Mouse (Mus musculus): ENCODE measurements around the gene Casp9. TPM values are rescaled to one million over a fixed set of nuclear protein-coding genes. Genes with fewer than 3 reads are reported as not detected.

The Casp9 gene
- polyA plus RNA-seq, 1 experiment from 2014 or later: 21.8 TPM

- no peak overlapping the region for H3K4me3 ChIP-seq (replicated peaks)
- no peaks in the 10 kb centered on the region for H3K9me3 ChIP-seq
- H3K27me3 ChIP-seq (replicated peaks): no peaks in the 10 kb centered on the region
- H3K4me2 ChIP-seq (replicated peaks): no peak overlapping the region
- peaks cover 3% of the 10 kb centered on the region; the same call in 1 of the 2 replicates for H3K36me3 ChIP-seq
- peaks cover 7% of the 10 kb centered on the region; the same call in 1 of the 2 replicates for H3K4me1 ChIP-seq (replicated peaks)
- WGBS: 67% methylated on average over 6 of the region's 6 CpGs
- no peak overlapping the region for H3K27ac ChIP-seq
- no peak overlapping the region for H3K9ac ChIP-seq
- no peak for ATAC-seq
These were observed 6.4 kb upstream of the Casp9 start for GRCm38 (mm10) chr4:141787046-141787445.

- no peak overlapping the region for H3K4me3 ChIP-seq (replicated peaks)
- 89% methylated on average over 7 of the region's 7 CpGs for WGBS
- no peak overlapping the region for H3K9ac ChIP-seq
- H3K9me3 ChIP-seq: no peaks in the 10 kb centered on the region
- H3K36me3 ChIP-seq: peaks cover 3% of the 10 kb centered on the region; the same call in 1 of the 2 replicates
- no peak overlapping the region for H3K4me2 ChIP-seq (replicated peaks)
- no peaks in the 10 kb centered on the region for H3K27me3 ChIP-seq (replicated peaks)
- ATAC-seq: no peak
- no peak overlapping the region for H3K27ac ChIP-seq
- peaks cover 11% of the 10 kb centered on the region; the same call in 1 of the 2 replicates for H3K4me1 ChIP-seq (replicated peaks)
These were observed 6.0 kb upstream of the Casp9 start for GRCm38 (mm10) chr4:141787462-141787861.

- peaks cover 11% of the 10 kb centered on the region; the same call in 1 of the 2 replicates for H3K4me1 ChIP-seq (replicated peaks)
- H3K9ac ChIP-seq: peak overlapping the region; percentile 73
- H3K27ac ChIP-seq: peak overlapping the region; percentile 76
- 33% methylated on average over 3 of the region's 3 CpGs for WGBS
- H3K27me3 ChIP-seq (replicated peaks): no peaks in the 10 kb centered on the region
- H3K9me3 ChIP-seq: no peaks in the 10 kb centered on the region
- ATAC-seq: no peak
- H3K4me3 ChIP-seq (replicated peaks): peak overlapping the region; percentile 90
- H3K36me3 ChIP-seq: peaks cover 3% of the 10 kb centered on the region; the same call in 1 of the 2 replicates
- H3K4me2 ChIP-seq (replicated peaks): peak overlapping the region; percentile 82
These were observed 3.7 kb upstream of the Casp9 start for GRCm38 (mm10) chr4:141789564-141790218.

GRCm38 (mm10) chr4:141790524-141790990 lies 2.9 kb upstream of the Casp9 start, which contains the start of gene Dnajc16:
Dnajc16 (minus strand) TSS chr4:141790931.
- H3K4me2 ChIP-seq (replicated peaks): peak within 1 kb of the TSS; percentile 82
- peak; percentile 85 for ATAC-seq
- H3K4me3 ChIP-seq (replicated peaks): peak within 1 kb of the TSS; percentile 90
- H3K27me3 ChIP-seq (replicated peaks): no peaks in the 10 kb centered on the region
- H3K4me1 ChIP-seq (replicated peaks): peaks cover 19% of the 10 kb centered on the region
- under 1% methylated on average over 42 of the region's 42 CpGs for WGBS
- no peaks in the 10 kb centered on the region for H3K9me3 ChIP-seq
- H3K27ac ChIP-seq: peak within 1 kb of the TSS; percentile 76
- H3K36me3 ChIP-seq: peaks cover under 1% of the 10 kb centered on the region; the same call in 1 of the 2 replicates
- peak within 1 kb of the TSS; percentile 73 for H3K9ac ChIP-seq

- H3K27ac ChIP-seq: no peak overlapping the region
- no peak for ATAC-seq
- H3K9ac ChIP-seq: no peak overlapping the region
- H3K4me2 ChIP-seq (replicated peaks): no peak overlapping the region
- no peaks in the 10 kb centered on the region for H3K9me3 ChIP-seq
- H3K27me3 ChIP-seq (replicated peaks): no peaks in the 10 kb centered on the region
- no peaks in the 10 kb centered on the region; the same call in 1 of the 2 replicates for H3K36me3 ChIP-seq
- H3K4me1 ChIP-seq (replicated peaks): peaks cover 24% of the 10 kb centered on the region
- H3K4me3 ChIP-seq (replicated peaks): no peak overlapping the region
- 90% methylated on average over 7 of the region's 7 CpGs for WGBS
These were observed 1.9 kb upstream of the Casp9 start for GRCm38 (mm10) chr4:141791486-141791885.

GRCm38 (mm10) chr4:141791951-141792350 lies 1.5 kb upstream of the Casp9 start:
- Histone ChIP-seq H3K27ac (no peak overlapping the region), H3K4me3 (replicated peaks) (no peak overlapping the region), H3K9ac (no peak overlapping the region), H3K9me3 (no peaks in the 10 kb centered on the region), H3K4me1 (replicated peaks) (peaks cover 24% of the 10 kb centered on the region), H3K4me2 (replicated peaks) (no peak overlapping the region), H3K27me3 (replicated peaks) (no peaks in the 10 kb centered on the region), H3K36me3 (peaks cover 3% of the 10 kb centered on the region; the same call in 1 of the 2 replicates)
- no peak for ATAC-seq
- WGBS: 85% methylated on average over 8 of the region's 8 CpGs

GRCm38 (mm10) chr4:141792554-141793281 lies 694 bp upstream of the Casp9 start:
- H3K36me3 ChIP-seq: peaks cover 6% of the 10 kb centered on the region; the same call in 1 of the 2 replicates
- peaks cover 24% of the 10 kb centered on the region for H3K4me1 ChIP-seq (replicated peaks)

GRCm38 (mm10) chr4:141794152-141794535 lies 732 bp downstream of the Casp9 start:
- H3K9me3 ChIP-seq: no peaks in the 10 kb centered on the region
- 9% methylated on average over 5 of the region's 5 CpGs for WGBS
- H3K4me1 ChIP-seq (replicated peaks): peaks cover 24% of the 10 kb centered on the region
- peaks cover 7% of the 10 kb centered on the region; the same call in 1 of the 2 replicates for H3K36me3 ChIP-seq
- no peaks in the 10 kb centered on the region for H3K27me3 ChIP-seq (replicated peaks)
- ATAC-seq: no peak
- H3K4me2 ChIP-seq (replicated peaks): peak overlapping the region; percentile 60
- peak overlapping the region; percentile 96 for H3K27ac ChIP-seq
- H3K9ac ChIP-seq: peak overlapping the region; percentile 62
- H3K4me3 ChIP-seq (replicated peaks): peak overlapping the region; percentile 68

More at GRCm38 (mm10) chr4:141792554-141793281, 694 bp upstream of the Casp9 start:
- Histone ChIP-seq H3K4me3 (replicated peaks) (peak overlapping the region; percentile 68), H3K27me3 (replicated peaks) (no peaks in the 10 kb centered on the region), H3K27ac (peak overlapping the region; percentile 96), H3K4me2 (replicated peaks) (peak overlapping the region; percentile 60), H3K9me3 (no peaks in the 10 kb centered on the region), H3K9ac (peak overlapping the region; percentile 28; the same call in 1 of the 2 replicates)
- 11% methylated on average over 10 of the region's 10 CpGs for whole genome bisulfite sequencing
- peak; percentile 0; the same call in 1 of the 2 replicates for ATAC-seq

GRCm38 (mm10) chr4:141796356-141796755 lies 2.9 kb downstream of the Casp9 start:
- 81% methylated on average over 7 of the region's 7 CpGs for WGBS
- no peaks in the 10 kb centered on the region for H3K27me3 ChIP-seq (replicated peaks)
- H3K27ac ChIP-seq: no peak overlapping the region
- peaks cover 7% of the 10 kb centered on the region; the same call in 1 of the 2 replicates for H3K36me3 ChIP-seq
- peaks cover 17% of the 10 kb centered on the region for H3K4me1 ChIP-seq (replicated peaks)
- no peak overlapping the region for H3K4me3 ChIP-seq (replicated peaks)
- H3K9me3 ChIP-seq: no peaks in the 10 kb centered on the region
- no peak overlapping the region for H3K4me2 ChIP-seq (replicated peaks)
- H3K9ac ChIP-seq: no peak overlapping the region
- ATAC-seq: no peak

GRCm38 (mm10) chr4:141796954-141797353 lies 3.5 kb downstream of the Casp9 start:
- 83% methylated on average over 4 of the region's 4 CpGs for WGBS
- no peaks in the 10 kb centered on the region for H3K27me3 ChIP-seq (replicated peaks)
- no peak for ATAC-seq

GRCm38 (mm10) chr4:141797545-141797944 lies 4.1 kb downstream of the Casp9 start:
- Histone ChIP-seq H3K27me3 (replicated peaks) (no peaks in the 10 kb centered on the region), H3K4me1 (replicated peaks) (peaks cover 13% of the 10 kb centered on the region), H3K36me3 (peaks cover 7% of the 10 kb centered on the region; the same call in 1 of the 2 replicates), H3K9ac (no peak overlapping the region), H3K4me2 (replicated peaks) (no peak overlapping the region), H3K4me3 (replicated peaks) (no peak overlapping the region), H3K27ac (no peak overlapping the region), H3K9me3 (no peaks in the 10 kb centered on the region)
- no peak for ATAC-seq
- WGBS: 93% methylated on average over 5 of the region's 5 CpGs

More at GRCm38 (mm10) chr4:141796954-141797353, 3.5 kb downstream of the Casp9 start:
- no peak overlapping the region for H3K4me2 ChIP-seq (replicated peaks)
- no peak overlapping the region for H3K9ac ChIP-seq
- peaks cover 17% of the 10 kb centered on the region for H3K4me1 ChIP-seq (replicated peaks)
- no peak overlapping the region for H3K4me3 ChIP-seq (replicated peaks)
- H3K9me3 ChIP-seq: no peaks in the 10 kb centered on the region
- H3K27ac ChIP-seq: no peak overlapping the region
- H3K36me3 ChIP-seq: peaks cover 7% of the 10 kb centered on the region; the same call in 1 of the 2 replicates

GRCm38 (mm10) chr4:141804105-141804504 lies 10.7 kb downstream of the Casp9 start:
- H3K9ac ChIP-seq: no peak overlapping the region
- ATAC-seq: no peak
- H3K36me3 ChIP-seq: peaks cover 24% of the 10 kb centered on the region
- H3K4me2 ChIP-seq (replicated peaks): no peak overlapping the region
- no peak overlapping the region for H3K27ac ChIP-seq
- no peak overlapping the region for H3K4me3 ChIP-seq (replicated peaks)
- no peaks in the 10 kb centered on the region for H3K27me3 ChIP-seq (replicated peaks)
- WGBS: 87% methylated on average over 4 of the region's 4 CpGs
- no peaks in the 10 kb centered on the region for H3K9me3 ChIP-seq
- no peaks in the 10 kb centered on the region for H3K4me1 ChIP-seq (replicated peaks)

Measured in intestine, embryonic 15.5 days (tissue).